Mouse (Mus musculus) adrenal gland, postnatal 36 days (tissue): Measurements from ENCODE around the gene Rab11fip3. TPM values are rescaled to one million over a fixed set of nuclear protein-coding genes. Genes with fewer than 3 reads are reported as not detected.

ENCODE experiments used
- DNase-seq, 2 experiments: peaks; one replicate each; pipeline ENCODE4 v3.0.0; 2021; ENCODE audit warnings: mixed read lengths in 1 of 2
- total RNA-seq, 2 experiments: library from RNA; stranded (reverse); gene quantifications; 2 replicates each; pipeline ENCODE4 v1.2.3; 2021

The Rab11fip3 gene
- total RNA-seq, 2 experiments from 2014 or later, result 17.9 to 21.9 TPM

DNA sequence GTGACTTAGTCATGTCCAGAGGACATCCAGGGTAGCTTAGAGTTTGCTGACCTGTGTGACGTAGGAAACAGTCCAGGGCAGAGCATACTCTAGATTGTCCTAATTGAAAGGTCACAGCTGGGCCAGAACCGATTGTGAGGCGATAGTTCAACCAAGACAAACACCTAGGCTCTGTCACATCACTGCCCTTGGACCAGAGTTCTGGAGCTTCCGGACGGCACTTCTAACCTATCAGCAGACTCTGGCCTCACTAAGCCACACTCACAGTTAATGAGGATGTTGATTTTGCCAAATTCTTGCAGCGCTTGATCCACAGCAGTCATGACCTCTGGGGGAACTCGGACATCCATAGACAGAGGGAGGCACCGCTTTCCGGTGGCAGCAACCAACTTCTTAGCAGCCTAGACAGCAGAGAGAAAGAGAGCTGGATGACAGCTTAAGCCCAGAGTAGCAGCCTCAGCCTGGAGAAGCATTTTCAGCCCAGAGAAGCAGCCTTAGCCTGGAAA, 17.8 kb upstream of the Rab11fip3 start:
- no peak for DNase-seq

DNA sequence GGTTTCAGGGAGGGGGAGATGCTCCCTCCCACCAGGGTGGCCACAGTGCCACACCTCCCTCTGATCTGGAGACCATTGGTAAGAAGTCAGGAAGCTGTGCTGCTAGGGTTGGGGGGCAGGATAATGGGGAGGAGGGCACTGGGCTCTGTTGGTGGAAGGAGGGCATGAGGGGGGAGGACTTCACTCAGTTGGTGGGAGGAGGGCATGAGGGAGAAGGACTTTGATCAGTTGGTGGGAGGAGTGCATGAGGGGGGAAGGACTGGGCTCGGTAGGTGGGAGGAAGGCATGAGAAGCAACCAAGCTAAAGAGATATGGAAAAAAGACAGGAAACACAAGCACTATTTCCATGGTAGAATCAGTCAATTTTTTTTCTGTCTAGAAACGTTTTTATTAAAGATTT, 11.5 kb upstream of the Rab11fip3 start:
- no peak for DNase-seq

DNA sequence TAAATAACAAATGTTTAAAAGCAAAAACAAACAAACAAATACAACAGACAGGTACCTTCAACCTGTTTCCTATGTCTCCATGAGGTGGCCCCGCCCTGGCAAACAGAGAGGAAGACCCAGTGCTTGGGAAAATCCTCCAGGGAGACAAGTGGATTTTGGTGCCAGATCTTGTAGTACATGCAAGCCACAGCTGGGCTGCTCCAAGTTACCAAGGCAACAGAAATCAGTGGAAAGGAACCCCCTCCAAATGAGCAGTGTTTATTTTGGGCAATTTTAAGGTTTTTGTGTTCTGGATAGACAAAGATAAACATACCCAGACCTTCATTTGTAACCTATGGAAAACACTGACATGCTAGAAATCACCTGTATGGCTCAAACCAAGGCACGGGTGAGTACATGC, 9.5 kb upstream of the Rab11fip3 start:
- DNase-seq, result no peak

DNA sequence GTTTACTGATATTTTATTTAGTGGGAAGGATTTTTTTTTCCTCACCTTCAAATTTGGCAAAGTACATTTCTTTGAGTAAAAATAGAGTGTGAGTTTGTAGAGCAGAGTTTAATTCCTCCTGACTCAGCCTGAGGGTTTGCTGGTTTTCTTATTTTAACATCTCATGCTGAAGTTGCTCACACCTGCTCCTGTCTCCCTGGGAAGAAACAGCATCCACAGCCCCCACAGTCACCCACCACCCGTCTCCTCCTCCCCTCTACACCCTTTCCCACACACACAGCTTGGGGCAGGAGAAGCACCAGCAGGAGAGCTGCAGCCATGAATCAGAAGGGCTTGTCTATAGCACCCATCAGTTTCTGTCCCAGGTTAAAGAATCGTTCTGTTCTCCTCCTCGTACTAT, 5.9 kb upstream of the Rab11fip3 start:
- DNase-seq, result no peak

DNA sequence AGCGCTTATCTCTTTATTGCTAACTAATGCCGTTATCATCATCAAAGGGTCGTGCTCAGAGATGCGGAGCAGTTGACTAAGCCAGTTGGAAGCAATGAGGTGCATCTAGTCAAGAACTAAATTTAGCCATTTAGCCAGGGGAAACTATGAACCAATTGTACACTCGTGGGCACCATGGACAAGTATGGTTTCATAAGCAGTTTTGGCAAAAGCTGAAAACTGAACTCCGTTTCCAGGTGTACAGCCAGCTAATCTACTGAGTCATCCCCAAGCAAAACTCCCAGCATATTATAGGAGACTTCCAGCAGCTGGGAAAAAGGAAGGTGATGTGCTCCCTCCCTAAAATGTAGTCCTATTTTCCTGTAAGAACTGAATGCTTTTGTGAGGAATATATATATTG, 781 bp upstream of the Rab11fip3 start:
- DNase-seq, result no peak

DNA sequence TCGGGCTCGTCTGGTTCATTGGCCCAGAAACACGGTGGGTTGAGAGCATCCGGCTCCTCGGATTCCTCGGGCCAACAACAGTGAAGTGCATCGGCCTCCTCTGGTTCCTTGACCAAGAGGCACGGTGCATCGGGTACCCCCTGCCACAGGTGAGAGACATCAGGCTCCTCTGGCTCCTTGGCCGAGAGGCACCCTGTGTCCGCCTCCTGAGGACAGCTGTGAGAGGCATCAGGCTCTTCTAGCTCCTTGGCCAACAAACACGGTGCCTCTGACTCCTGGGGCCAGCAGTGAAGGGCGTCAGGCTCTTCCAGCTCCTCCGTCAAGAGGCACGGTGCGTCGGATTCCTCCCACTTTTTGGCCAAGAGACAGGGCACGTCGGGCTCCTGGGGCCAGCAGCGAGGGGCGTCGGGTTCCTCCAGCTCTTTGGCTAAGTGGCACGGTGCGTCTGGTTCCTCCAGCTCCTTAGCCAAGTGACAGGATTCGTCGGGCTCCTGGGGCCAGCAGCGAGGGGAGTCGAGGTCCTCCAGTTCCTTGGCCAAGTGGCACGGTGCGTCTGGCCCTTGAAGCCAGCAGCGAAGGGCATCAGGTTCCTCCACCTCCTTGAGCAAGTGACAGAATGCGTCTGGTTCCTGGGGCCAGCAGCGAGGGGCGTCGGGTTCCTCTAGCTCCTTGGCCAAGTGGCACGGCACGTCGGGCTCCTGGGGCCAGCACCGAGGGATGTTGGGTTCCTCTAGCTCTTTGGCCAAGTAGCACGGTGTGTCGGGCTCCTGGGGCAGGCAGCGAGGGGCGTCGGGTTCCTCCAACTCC, 1.1 kb downstream of the Rab11fip3 start:
- peak; percentile 3 to 9 for DNase-seq

DNA sequence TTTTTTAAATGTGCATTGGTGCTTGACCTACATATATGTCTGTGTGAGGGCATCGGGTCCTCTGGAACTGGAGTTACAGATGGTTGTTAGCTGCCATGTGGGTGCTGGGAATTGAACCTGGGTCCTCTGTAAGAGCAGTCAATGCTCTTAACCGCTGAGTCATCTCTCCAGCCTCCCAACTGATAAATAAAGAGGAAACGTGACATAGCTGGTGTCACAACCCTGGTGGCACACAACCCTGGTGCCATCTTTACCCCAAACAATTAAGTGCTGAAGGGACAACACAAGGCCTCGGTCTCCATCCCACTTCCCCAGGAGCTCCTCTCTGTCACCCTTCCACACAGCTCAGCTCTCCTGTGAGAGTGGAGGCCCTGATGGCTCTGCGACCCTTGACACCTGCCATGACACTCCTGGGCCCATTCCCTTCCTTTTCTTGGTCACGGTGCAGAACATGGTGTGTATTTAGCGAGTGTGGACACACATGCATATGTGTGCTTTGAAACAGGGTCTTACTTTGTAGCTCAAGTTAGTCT, 2.8 kb downstream of the Rab11fip3 start:
- DNase-seq, result no peak

DNA sequence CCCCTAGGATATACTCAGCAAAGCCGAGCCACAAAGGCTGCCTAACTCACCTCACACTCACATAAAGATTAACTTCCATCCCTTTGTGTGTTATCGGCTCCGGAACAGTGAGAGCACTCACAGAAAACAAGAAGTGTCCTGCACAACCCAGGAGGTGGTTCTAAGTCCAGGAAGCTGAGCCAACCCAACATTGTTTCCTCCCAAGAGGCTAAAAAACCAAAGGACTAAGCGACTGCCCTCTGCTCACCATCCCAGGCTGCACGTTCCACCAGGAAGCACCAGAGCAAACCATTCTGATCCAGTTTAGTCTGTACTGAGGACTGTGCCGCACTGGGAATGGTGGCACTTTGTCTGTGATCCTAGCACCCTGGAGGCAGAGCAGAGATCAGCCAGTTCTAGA, 4.4 kb downstream of the Rab11fip3 start:
- no peak for DNase-seq

DNA sequence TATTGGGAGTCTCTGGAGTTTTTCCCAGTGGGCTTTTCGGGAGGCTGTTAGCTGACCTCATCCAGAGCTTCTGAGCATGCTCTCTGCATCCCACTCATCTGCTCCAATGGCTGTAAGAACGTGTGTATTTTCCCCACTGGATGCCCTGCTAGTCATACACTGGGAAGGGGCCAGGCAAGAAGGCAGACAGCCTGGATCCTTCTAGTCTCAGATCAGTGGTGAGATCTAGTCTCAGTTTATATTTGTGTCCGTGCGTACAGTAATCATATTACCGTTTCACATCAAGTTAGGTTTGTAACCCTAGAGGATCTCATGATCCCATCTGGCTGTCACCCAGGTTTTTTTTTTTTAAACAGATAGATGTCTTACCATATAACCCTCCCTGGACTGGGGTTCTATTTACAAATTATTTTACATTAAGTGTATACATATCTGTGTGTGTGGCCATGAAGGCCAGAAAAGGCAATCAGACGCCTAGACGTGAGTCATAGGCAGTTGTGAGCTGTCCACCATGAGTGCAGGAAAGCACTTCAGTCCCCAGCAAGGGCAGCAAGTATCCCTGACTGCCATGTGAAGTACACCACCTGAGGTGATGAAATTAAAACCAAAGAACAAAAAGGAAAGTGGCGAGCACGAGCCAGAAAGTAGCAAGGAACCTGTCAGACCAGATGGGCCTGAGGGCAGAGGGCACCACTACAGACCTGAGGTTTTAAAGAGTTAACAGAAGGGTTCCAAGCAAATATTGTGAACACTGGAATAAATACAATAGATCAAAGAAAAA, 11.4 kb downstream of the Rab11fip3 start:
- no peak for DNase-seq

DNA sequence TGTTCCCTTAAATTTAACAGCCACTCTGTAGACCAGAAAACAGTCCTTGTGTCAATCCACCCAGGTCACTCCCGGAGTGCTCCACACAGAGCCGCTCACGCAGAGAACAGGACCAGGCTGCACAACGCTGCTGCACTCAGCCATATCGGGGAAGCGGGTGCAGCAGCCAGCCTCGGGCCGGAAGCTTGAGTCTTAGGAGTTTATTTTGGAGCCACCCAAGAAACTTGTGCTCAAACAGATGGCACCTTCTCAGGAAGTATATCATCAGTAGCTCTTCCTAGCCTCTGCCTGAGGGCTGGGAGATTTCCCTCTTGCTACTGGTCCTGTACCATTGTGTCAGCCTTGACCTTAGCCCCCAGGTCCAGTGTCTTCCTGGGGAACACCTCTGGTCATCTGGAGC, 12.1 kb downstream of the Rab11fip3 start:
- no peak for DNase-seq

DNA sequence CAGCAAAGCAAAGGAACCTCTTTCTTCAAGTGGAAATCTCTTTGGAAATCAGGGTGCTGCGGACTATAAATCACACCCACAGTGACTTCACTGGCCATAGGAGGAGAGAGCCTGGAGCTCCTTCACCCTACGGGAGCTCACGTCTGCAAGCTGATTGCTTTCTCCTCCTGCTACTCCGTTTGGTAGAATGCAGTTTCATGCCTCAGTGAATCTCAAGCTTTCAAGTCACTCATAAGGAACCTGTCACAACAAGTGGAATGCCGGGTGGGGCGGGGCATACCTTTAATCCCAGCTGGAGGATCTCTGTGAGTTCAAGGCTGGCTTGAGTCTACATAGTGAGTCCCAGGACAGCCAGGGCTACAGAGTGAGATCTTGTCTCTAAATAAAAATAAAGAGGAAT, 14.2 kb downstream of the Rab11fip3 start:
- no peak for DNase-seq

DNA sequence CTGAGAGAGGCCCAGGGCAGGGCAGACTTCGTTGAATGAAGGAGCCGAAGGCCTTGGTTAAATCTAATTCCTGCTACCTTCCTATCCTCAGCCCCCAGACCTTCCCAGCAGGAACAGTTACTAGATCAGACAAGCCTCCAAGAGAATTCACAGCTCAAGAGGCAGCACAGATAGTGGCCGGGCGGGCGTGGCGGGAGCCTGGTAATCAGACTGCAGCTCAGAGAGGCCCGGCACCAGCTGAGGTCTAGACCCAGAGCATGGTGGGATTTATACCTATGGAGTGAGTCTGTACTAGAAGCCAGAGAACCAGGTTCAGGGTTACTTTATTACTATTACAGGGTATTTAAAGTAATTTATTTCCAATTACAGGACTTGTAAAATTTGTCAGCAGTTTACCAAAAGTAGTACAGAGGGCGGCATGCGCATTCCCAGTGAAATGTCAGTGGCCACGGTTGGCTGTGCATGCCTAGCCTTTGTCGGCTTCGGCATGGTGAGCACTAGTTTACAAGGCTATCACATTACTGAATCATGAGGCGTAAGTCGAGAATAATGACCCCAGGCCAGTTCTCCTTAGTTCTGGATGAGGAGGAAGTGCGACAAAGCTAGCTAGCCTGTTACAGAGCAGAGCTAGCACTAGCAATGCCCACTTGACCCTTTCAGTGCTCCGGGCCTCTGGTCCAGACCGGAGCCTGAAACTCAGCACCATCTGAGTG, 15.1 kb downstream of the Rab11fip3 start:
- DNase-seq, result no peak

DNA sequence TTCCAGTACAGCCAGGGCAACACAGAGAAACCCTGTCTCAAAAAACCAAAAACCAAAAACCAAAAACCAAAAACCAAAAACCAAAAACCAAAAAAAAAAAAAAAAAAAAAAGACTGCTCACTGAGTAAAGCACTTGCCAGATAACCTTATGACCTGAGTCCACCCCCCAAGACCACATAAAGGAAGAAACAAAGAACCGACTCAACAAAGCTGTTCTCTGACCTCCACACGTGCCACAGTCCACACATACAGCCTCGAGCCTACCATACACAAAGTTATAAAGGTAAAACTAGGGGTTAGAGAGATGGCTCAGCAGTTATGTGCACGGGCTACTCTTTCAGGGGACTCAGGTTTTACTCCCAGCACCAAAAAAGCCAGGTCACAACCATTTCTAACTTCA, 16.6 kb downstream of the Rab11fip3 start:
- no peak for DNase-seq

DNA sequence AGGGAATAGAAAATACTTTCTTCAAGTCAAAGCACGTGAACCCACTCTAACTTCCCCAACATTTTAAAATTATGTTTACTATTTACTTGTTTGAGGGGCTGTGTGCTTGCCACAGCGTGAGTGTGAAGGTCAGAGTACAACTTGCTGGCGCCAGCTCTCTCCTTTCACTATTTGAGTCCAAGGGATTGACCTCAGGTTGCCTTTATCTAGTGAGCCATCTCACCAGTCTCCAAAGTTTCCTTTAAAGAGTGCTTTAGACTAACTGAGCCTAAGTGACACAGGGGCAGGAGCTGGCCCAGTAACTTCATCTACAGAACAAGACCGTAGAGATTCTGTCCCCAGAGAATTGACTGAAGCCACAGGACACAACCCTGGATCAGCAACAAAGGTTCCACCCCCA, 17.3 kb downstream of the Rab11fip3 start:
- no peak for DNase-seq

DNA sequence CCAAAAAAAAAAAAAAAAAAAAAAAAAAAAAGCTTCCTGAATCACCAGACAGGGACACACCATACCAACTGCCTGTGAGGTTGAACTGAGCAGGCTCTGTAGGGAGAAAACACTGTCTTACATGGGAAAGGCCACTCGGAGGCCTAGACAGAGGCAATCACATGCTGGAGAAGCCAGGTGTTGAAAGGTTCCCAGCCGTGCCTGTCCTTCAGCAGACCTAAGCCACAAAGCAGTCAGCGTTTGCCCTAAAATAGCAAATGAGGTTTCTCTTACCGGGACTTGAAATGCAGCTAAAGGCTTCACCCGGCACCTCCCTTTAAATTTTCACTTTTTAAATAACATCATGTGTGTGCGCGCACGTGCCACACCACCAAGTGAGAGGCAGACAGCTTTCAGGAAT, 21.2 kb downstream of the Rab11fip3 start:
- no peak for DNase-seq

DNA sequence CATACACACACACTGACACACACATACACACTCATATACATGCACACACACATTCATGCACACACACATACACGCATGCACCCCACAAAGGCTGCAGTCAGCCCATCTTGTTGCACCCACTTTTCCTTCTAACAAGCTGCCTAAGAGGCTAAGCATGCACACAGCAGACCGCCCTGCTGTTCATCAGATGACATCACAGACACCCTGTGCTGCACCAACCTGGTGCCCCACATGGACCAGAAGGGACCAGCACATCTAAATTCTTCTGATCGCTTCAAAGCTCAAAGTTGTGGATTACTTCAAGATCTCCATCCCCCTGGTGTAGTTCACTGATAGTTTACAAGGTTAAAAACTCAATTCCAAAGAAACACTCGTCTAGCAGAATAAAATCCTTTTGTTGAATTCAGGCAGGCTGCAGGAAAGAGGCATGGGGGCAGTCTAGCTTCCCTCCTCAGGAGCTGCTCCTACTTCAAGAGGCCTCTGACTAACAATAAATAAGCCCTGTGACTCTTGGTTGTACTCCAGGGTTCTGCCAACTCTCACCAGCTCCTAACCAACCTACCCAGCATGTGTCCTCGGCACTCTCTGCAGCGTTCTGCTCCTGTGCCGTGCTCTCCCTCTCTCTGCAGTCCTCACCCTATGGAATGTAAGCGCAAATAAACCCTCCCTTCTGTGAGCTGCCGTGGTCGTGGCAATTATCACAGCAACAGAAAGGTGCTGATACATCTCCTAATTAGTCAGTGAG, 22.9 kb downstream of the Rab11fip3 start:
- no peak for DNase-seq

DNA sequence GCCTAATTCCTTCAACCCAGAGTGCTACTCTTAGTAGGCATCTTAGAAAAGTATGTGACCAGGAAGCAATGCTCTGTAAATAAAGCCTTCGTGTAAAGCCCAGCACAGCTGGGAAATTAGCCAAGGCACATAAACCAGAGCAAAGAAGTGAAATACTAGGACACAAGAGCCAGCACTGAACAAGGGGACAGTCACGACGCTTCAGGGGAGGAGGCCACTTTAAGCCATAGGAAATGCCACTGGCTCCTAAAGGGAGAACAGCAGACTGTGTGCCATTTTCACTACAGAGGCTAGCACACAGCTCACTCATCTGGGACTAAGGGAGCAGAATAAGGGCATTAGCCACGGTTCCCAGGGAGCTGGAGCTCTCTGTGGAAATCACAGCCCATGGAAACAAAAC, 24.1 kb downstream of the Rab11fip3 start:
- DNase-seq, result no peak

DNA sequence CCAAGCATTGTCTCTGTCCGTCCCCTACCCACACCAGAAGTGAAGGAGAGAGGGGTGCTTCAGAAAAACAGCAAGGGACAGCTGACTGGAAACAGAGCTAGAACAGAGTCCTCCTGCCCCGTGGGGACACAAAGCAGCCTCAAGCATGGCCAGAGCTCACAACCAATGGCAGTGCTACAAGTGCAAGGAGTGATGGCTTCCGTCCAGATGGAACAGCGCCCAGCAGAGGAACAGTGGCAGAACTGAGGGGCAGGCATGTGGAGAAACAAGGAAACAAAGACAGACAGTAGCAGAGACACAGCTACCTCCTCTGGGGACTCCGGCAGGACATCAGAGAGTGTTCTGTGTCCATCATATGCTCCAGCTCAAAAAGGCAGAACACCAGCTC, 26.1 kb downstream of the Rab11fip3 start:
- DNase-seq, result peak; percentile 68 to 79

DNA sequence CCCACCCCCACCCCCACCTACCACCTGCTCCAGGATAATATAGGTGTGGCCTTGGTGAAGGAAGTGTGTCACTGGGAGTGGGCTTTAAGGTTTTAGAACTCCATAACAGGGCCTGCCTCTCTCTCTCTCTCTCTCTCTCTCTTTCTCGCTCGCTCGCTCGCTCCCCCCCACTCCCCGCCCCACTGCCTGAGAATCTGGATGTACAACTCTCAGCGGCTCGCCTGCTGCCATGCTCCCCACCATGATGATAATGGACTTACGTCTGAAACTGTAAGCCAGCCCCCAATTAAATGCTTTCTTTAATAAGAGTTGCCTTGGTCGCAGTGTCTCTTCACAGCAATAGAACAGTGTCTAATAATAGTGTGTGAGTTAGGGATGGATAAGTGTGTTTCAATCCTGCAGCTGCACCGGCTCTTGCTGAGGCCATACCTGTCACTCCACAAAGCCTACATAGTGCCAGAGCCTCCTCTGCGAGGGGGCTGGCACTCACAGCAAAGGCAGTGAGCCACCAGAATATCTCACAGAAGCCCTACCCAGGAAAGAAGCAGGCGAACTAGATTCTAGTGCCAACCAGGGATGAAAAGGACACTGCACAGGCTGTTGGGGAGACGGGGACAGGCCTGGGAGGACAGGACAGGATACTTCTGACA, 26.6 kb downstream of the Rab11fip3 start:
- DNase-seq, result no peak

DNA sequence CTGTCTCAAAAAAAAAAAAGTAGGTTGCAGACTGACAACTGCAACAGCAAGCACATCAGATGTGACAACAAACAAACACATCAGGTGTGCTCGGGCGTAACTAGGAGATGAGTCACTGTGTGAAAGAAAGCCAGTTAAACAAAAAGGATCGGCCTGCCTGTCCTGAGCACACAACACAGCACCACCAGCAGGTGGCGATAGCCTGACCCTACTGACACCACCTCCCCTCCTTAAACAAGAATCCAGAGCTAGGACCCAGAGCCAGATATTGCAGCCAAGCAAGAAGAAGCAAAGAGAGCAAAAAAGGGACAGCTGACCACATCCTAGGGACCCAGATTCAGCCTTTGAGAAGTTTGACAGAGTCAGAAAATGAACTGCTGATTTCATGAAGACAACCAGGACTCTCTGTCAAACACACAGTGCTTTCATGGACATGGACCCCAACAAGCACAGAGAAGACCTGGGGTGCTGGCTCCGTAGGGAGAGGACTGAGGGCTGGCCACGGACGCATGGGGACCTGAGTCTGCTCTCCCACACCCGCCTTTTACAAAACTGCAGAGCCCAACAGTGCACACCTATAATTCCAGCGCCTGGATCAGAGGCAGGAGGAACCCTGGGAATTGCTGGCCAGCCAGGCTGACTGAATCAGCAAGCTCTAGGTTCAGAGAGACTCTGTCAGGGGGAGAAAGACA, 28.1 kb downstream of the Rab11fip3 start:
- peak; percentile 46 to 72 for DNase-seq

DNA sequence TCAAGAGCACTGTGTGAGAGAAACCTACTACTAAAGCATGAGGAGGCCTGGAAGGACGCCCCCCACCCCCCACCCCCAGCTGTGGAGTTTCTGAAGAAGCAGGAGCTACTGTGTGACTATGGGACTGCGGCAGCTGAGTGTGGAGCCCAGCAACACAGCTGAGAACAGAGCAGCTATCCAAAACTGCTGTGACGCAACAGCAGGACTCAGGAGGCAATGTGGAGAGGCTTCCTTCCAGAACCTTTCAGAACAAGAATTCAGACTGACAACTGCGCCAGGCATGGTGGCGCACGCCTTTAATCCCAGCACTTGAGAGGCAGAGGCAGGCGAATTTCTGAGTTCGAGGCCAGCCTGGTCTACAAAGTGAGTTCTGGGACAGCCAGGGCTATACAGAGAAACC, 28.6 kb downstream of the Rab11fip3 start:
- peak in 1 of 2 experiments; percentile 19 for DNase-seq
